Mouse (Mus musculus) liver, adult (tissue): ENCODE measurements around the gene Map3k12.

ENCODE experiments used
- GATA4 ChIP-seq: IDR thresholded peaks from 2 replicates; pipeline ENCODE4 v1.6.1; 2014; ENCODE audit warnings: mild to moderate bottlenecking, low read length; ENCODE audit not compliant: insufficient replicate concordance

Gene Map3k12

GRCm38 (mm10) chr15:102527936-102528335 lies 11.1 kb upstream of the Map3k12 start:
- TF ChIP-seq GATA4 = no peak

- no peak for TF ChIP-seq GATA4
Measured at GRCm38 (mm10) chr15:102526111-102527002, 9.5 kb upstream of the Map3k12 start.

GRCm38 (mm10) chr15:102524892-102525485 lies 8.1 kb upstream of the Map3k12 start, which contains the start of gene Npff:
TSS of gene Npff (minus strand) at chr15:102524942.
- TF ChIP-seq GATA4 = no peak

GRCm38 (mm10) chr15:102521480-102521879 lies 4.6 kb upstream of the Map3k12 start:
- TF ChIP-seq GATA4 = no peak

- no peak for TF ChIP-seq GATA4
Measured at GRCm38 (mm10) chr15:102520416-102520815, 3.6 kb upstream of the Map3k12 start.

- no peak for TF ChIP-seq GATA4
Measured at GRCm38 (mm10) chr15:102519211-102520141, 2.6 kb upstream of the Map3k12 start.

- TF ChIP-seq GATA4 = no peak
Measured at GRCm38 (mm10) chr15:102518859-102519201, 2.0 kb upstream of the Map3k12 start.

- TF ChIP-seq GATA4 = no peak
Measured at GRCm38 (mm10) chr15:102517976-102518858, 1.4 kb upstream of the Map3k12 start, which contains the start of gene Tarbp2. TSS of gene Tarbp2 (plus strand) at chr15:102518192.

GRCm38 (mm10) chr15:102517631-102517975 lies 739 bp upstream of the Map3k12 start:
- TF ChIP-seq GATA4 = no peak

GRCm38 (mm10) chr15:102516293-102516692 lies 571 bp downstream of the Map3k12 start:
- TF ChIP-seq GATA4 = no peak

- no peak for TF ChIP-seq GATA4
Measured at GRCm38 (mm10) chr15:102515791-102516190, 1.1 kb downstream of the Map3k12 start.

GRCm38 (mm10) chr15:102515261-102515660 lies 1.6 kb downstream of the Map3k12 start:
- no peak for TF ChIP-seq GATA4

GRCm38 (mm10) chr15:102513004-102513403 lies 3.9 kb downstream of the Map3k12 start:
- TF ChIP-seq GATA4 = no peak

GRCm38 (mm10) chr15:102512471-102512870 lies 4.4 kb downstream of the Map3k12 start:
- no peak for TF ChIP-seq GATA4
